Mouse (Mus musculus): ENCODE measurements at regions not wholly inside any gene's neighbourhood (a gene's known extent, or its start where the extent isn't known, plus 50 kb on each side); places are given as distances from the start of the nearest gene placed in this dataset.
"Not testable (repeated sequence)": the region's sequence is repeated elsewhere in the genome, so short reads cannot be mapped to it uniquely, and the experiment has no call there.

DNA sequence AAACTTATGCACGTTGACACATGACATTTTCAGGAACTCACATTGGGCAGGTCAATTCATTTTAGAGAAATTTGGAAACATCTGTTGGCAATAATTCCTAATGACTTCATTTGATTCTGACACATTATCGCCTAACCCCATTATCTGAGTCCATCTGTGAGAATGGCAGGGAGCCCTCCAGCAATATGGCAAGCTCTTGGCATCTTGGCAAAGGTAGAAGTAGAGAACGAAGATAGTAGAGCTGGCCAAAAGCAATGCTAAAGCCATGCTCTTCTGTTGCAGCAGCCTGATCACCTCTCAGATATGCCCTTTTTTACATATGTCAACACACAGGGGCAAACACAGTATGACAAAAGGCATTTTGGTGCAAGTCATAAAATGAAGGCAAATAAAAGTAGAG, 536.4 kb upstream of the Ins1 start:
- no peak for DNase-seq (ENCODE audit: low spot score)

DNA sequence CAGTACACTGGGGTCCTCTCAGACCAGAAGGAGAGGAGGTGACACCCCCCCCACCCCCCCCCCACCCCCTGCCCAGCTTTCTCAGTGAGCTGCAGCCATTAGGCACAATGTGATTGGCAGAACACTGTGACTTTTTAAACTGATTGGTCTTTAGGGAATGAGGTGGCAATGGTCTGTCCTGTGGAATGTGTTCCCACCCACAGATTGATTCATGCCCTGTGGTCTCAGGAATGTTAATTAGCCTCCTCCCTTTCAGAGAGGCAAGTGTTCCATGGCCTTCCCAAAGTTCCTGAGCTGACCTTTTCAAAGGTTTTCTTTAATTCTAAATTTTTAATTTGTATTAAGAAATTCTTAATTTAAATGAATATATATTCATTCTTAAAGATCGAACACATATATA, 524.0 kb upstream of the Ins1 start:
- no peak for DNase-seq (ENCODE audit: low spot score)

DNA sequence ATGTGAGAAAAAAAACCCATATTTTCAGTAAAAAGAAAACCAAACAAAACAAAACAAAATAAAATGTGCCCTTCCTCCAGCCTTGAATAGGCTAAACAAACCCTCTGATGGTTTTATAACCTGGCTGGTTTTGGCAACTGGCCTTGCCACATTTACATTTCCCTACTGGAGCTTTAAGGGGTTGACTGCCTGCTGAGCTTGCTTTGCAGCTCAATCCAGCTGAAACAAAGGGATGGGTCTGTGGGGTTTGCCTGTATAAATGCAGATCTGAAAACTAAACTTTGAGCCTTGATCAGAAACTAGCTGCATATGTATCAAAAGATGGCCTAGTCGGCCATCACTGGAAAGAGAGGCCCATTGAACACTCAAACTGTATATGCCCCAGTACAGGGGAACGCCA, 523.1 kb upstream of the Ins1 start:
- DNase-seq (ENCODE audit: low spot score): no peak

DNA sequence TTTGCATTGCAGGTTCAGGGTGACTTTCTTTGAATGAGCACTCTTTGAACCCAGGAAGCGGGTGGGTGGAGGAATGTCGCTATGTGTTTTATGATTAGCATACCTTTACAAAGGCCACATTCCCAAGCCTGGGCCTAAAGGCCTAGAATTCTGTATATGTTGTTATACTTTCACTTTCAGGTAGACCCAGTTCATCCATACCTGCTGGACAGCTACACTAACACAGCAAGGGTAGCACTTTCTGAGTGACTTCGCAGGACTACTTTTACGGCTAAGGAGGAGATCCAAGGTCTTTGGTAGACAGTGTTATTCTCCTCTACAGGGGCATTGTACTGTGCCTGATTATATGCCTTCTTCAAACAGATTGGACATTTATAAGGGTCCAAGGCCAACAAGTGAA, 521.9 kb upstream of the Ins1 start:
- DNase-seq (ENCODE audit: low spot score): not testable (repeated sequence)

DNA sequence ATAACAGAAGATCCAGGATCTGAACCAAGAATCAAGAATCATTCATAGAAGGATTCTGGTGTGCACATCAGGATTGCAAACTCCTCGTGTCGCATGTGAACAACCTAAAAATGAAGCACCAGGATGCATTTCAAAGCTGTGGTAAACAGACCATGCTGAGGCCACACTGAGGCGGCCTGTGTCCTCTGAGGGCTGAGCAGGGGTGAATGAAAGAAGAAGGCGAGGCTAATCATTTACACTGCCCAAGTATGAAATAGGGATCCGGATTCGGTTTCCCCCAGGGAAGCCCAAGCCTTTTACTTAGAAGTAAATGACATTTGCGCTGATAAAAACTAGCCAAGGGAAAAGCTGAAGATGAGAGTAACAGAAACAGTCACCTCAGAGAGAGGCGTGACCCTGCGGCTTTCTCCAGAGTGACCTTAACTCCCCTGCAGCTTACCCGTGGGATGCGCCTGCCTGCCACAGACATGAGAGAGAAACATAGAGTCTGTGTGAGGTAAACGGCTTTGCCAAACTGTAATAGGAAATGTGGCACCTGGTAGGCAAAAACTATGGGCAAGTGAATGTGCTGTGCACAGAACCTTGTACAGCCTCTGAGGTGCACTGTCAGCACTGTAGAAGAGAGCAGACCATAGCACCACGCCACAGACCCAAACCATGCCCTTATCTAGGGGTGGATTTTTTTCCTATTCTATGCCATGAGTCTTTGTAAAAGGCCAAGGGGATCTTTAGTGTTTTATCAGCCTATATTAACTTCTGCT, 490.1 kb upstream of the Ins1 start:
- peak; percentile 40 for DNase-seq (ENCODE audit: low spot score)

Data from testis, postnatal 14 days (tissue).